Mouse (Mus musculus) kidney, adult 8-10 months (tissue): ENCODE measurements around the gene Tln2.

Source experiments
- DNase-seq, 2 experiments: peaks; one replicate each; pipeline ENCODE4 v3.0.0; 2022

The Tln2 gene

DNA sequence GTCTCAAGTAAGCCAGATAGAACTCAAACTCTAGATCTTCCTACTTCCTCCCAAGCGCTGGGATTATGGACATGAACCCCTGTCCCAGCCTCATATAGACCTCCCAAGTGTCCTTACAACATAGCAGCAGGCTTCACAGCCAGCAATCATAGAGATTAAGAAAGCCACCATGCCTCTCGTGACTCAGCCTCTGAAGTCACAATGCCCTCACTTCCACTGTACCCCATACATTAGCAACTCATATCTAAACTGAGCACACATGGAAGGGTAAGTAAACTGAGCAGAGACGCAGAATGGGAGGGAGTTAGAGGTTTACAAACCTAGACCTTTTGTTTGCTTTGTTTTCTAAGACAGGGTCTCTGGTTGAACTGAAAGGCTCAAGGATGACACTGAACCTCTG is 13.7 kb downstream of the Tln2 start:
- DNase-seq = no peak

DNA sequence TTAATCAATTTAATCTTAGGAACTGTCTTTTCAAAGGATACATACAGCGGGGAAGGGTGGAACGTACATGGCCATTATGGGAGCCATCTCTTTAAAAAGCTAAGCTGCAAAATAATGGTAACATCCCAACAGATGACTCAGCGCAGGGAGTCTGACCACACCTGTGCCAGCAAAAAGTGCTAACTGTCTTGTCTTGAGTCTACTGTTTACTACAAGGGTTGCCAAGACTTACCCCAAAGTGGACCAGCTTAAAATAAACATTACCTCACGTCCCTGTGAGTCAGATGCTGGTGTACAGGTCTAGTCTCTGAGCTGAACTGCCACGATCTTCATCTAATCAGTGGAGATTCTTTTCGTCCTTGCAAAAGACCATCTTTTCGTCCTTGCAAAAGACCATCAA is 14.7 kb downstream of the Tln2 start:
- DNase-seq = no peak

- DNase-seq = no peak
These were observed 17.6 kb downstream of the Tln2 start for GRCm38 (mm10) chr9:67541948-67542347.

GRCm38 (mm10) chr9:67539776-67540706 is 19.5 kb downstream of the Tln2 start:
- DNase-seq = no peak

DNA sequence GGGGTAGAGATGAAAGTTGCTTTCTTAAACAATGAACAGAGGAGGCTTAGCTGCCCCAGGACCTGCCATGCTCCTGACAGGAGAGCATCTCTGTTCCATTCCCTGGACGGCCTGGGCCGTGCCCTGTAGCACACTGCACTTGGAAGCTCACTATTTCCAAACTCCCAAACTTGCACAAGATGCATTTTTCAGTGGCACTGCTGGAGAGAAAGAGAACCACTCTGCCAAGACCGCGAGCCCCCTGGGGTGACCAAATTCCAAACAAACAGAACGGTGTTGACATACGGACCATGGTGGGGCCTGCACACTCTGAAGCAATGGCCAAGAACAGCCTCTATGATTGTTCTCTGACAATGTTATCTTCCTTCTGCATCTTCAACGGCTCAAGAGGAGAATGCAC is 25.1 kb downstream of the Tln2 start:
- peak in 1 of 2 experiments; percentile 9 for DNase-seq

DNA sequence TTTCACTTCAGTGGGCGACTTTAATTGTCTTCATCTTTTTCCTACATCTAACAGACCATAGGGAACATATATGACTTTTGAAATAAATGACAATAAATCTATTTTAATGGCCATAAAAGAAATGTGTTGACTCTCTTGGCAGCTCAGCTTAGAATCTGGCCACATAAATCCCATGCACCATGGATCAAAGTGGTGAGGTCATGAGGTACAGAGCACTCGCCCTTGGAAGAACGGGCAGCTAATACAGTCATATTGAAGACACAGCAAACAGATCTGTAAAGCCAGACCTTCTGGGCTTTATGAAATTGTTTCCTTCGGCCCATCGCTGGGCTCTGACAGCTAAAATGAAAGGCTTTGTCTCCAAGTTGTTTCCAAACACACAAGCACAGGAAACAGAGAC is 26.2 kb downstream of the Tln2 start:
- DNase-seq = no peak

- peak; percentile 17 to 21 for DNase-seq
These were observed 26.9 kb downstream of the Tln2 start for GRCm38 (mm10) chr9:67532631-67533030.

- peak in 1 of 2 experiments; percentile 35 for DNase-seq
These were observed 29.9 kb downstream of the Tln2 start for GRCm38 (mm10) chr9:67529600-67529999.

DNA sequence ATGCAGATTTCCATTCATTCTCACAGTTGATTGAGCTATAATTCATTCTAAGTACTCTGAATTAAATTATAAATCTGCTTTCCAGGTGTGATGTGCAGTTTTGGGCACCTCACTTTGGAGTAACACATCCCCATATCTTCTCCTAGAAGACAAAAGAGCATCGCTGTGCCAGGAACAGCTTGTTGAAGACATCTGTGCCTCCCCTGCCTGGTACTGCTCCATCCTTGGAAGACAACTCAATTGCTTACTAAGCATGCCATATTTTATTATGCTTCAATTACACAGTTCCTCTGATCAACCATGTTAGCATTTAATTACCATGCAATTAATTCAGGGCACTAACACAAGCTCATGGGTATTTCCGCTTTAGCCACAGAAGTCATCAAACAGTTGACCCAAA is 31.8 kb downstream of the Tln2 start:
- DNase-seq = no peak

GRCm38 (mm10) chr9:67521736-67522135 is 37.8 kb downstream of the Tln2 start:
- no peak for DNase-seq

DNA sequence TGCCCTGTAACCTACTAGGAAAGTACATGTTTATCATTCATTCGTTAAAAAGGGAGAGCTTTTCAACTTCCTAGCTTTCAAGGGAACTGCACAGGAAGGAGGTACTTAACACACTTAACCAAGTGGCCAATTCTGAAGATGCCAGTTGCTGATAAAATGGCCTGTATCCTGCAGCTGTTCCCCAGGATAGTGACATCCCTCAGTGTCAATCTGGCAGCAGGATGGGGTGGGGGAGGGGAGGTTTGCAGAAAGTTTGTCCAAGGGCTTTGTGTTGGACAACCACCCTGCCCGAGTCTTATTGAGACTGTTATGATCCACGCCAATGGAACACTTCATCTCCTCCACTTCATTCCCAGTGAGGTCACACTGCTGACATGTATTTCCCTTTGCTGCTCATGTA is 50.0 kb downstream of the Tln2 start:
- no peak for DNase-seq

DNA sequence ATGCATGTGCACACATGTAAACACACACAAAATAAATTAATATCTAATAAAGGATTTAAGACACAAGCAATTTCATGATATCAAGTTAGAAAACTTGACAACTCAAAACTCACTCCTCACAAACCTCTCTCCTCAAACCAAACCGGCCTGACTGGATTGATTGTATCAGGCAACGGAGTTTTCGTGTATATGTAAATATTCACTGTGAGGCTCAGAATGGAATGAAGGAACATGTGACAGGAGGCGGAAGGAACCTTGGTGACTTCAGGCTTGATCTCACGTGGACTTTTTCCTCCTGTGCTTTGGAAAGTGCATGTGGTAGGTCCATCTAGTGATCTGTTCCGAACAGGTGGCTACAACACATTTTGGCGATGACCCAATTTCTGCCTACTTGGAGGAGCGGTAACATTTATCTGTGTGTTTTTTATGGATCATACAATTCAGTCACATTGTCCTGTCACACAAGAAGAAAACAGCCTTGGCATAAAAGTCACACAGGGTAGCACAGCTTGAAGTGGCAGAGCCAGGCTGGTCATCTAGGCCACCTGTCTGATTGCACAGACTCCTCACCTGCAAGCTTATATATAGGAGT is 54.7 kb downstream of the Tln2 start:
- DNase-seq = peak; percentile 5 to 15

DNA sequence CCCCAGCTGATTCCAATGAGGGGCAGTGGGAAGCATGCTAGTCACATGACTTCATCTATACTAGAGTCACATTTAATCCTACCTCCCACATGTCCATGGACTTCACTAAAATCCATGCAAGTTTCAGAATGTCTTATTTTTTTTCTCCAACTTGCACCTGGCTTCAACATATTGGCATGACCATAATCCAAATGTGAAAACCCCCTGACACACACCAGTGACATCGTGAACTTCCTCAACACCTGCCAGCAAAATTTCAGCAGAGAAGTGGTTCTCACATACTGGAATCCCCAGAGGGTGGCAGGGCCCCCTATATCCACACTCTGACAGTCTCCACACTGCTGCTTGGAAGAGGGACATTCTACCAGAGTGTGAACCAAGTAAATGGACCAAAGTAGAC is 57.7 kb downstream of the Tln2 start:
- no peak for DNase-seq

DNA sequence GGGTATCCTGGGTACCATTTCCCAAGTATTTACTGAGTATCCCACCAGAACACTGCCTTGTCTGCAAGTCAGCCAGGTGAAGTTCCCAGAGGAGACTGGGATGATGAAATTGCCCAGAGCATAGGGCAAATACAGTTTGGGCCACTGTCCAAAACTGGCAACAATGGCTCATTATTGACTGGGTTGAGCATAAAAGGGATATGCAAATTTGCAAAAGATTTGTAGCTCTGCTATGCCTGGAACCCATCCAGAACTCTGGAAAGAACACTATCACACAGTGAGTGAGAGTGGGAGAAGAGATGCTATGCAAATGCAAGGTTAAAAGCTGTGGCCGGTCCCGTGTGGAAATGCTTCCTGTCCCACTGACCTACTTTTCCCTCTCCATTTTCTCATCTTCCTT is 63.1 kb downstream of the Tln2 start:
- no peak for DNase-seq

DNA sequence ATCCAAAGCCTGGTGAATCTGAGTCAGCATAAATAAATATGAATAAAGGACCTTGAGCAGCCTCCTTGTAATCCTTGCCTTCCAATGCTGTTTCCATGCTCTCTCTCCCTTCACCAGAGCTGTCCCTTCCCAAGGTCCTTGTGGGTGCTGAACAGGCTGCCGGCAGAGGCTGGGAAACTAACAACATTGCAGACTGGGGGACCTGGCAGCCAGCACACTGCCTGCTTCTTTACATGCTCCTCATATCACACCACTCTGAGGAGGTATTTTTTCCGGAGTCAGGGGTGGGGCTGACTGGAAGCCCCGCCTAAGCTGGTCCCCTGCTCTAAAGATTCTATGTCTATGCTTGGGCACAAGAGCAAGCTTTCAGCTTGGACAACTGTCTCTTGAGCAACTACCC is 64.2 kb downstream of the Tln2 start:
- no peak for DNase-seq

DNA sequence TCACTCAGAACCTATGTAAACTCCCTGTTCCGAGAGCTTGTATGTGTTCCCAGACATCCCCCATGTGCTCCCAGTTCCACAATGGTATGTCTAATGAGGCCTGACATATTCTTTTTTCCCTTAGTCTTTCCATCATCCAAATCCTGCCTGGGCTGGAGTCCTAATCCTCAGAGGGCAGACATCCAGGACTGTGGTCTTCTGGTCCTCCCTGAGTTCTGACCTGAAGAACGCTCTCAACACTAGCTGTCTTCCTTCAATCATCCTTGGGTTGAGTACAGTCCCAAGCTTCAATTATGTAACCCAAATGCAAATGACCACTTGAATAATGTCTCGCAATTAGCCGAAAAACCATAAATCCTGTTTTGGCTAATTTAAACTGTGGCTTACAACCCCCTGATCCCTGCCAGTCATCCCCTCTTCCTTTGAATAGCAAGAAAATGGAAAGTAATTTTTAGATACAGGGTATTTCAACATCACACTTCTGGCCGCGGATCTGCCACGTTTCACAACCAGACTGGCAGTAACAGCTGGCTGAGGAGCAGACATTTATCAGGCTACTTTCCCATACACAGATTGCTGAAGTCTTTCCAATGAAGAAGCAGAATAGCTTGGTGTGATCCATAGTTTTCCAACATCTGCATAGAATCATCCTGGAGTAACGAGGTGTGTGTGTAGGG is 65.5 kb downstream of the Tln2 start:
- DNase-seq = no peak

- DNase-seq = peak; percentile 7 to 13
These were observed 70.1 kb downstream of the Tln2 start for GRCm38 (mm10) chr9:67489370-67489769.

- no peak for DNase-seq
These were observed 72.9 kb downstream of the Tln2 start for GRCm38 (mm10) chr9:67486621-67487020.

GRCm38 (mm10) chr9:67485169-67486072 is 74.1 kb downstream of the Tln2 start:
- peak; percentile 19 to 36 for DNase-seq

GRCm38 (mm10) chr9:67482277-67482676 is 77.2 kb downstream of the Tln2 start:
- no peak for DNase-seq

DNA sequence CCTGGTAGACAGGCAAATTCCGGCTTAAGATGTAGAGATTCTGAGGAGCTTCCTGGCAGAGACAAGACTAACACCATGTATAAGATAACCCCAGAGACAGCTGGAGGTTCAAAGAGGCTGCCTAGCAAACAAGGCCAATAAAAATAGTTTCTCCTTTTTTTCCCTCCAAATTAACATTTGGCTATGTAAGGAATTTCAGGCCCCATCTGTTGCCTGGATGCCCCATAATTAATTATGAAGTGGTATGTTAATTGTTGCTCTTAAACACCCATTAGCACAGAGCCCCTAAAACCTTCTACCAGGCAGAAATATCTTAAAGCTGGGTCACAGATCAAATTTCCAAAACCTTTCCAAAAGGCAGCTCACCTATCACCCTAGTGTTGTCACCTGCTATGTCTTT is 77.7 kb downstream of the Tln2 start:
- DNase-seq = no peak

DNA sequence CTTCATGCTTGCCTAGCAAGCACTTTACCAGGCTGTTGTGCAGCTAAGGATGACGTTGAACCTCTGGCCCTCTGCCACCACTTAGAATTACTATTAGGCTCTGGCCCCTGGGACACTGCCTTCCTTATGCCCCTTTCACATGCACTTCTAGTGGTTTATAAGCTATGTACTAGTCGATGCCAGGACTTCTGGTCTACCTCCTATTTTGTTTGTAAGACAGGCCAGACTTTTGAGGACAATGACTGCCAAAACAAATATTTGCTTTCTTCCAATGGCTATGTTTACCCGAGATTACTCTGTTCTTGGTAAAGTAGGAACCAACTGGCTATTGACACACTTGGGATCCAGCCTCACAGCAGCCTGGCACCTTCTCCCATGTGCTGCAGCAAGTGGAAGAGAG is 82.1 kb downstream of the Tln2 start:
- peak in 1 of 2 experiments; percentile 21 for DNase-seq

DNA sequence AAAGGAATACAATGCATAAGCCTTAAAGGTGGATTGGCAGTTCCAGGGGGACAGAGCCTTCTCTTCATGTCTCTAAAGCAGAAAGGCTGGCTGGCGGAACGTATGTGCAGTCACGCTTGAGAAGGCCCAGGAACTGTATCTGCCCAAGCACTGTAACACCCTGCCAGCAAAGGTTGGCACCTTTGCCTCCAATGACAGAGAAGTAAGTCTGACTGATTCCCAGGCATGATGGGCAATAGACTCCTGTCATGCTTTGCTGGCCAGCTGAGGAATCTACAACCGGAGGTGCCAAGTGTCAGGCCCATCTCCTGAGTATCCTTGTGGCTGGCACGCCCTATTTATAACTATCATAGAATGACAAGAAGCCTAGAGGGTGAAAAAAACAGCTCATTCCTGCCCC is 83.3 kb downstream of the Tln2 start:
- DNase-seq = peak; percentile 24 to 33
